Mouse (Mus musculus) lung, postnatal 0 days (tissue): ENCODE measurements around the gene Rabep2. TPM values are rescaled to one million over a fixed set of nuclear protein-coding genes. Genes with fewer than 3 reads are reported as not detected.
A peak's percentile ranks its signal among the peaks of the same experiment; 100 is the strongest.

Source experiments
- ATAC-seq: fragments of 200-750 bp; cut with Nextera tagmentation; 2 replicates; pipeline ENCODE4 v1.8.0; 2017; ENCODE audit warnings: moderate library complexity
- DNase-seq: peaks from one replicate; pipeline ENCODE4 v3.0.0-alpha.2; 2016; ENCODE audit warnings: low spot score
- H3K27ac ChIP-seq: fragments of 300-500 bp; sonication (generic); 2 replicates; pipeline ENCODE4 v1.5.1; 2014; ENCODE audit warnings: antibody characterized with exemption, mild to moderate bottlenecking, low read length, mixed read lengths
- H3K27me3 ChIP-seq: fragments of 300-500 bp; sonication (generic); replicated peaks from 2 replicates; pipeline ENCODE4 v1.6.1; 2014; ENCODE audit warnings: low read length, mixed read lengths; ENCODE audit not compliant: insufficient read depth
- H3K36me3 ChIP-seq: fragments of 300-500 bp; sonication (generic); 2 replicates; pipeline ENCODE4 v1.6.1; 2014; ENCODE audit warnings: low read length, mixed read lengths; ENCODE audit not compliant: insufficient read depth
- H3K4me1 ChIP-seq: fragments of 300-500 bp; sonication (generic); 2 replicates; pipeline ENCODE4 v1.6.1; 2014; ENCODE audit warnings: antibody characterized with exemption, low read depth, low read length, mixed read lengths; ENCODE audit not compliant: insufficient read depth
- H3K4me2 ChIP-seq: fragments of 300-500 bp; sonication (generic); replicated peaks from 2 replicates; pipeline ENCODE4 v1.6.1; 2014; ENCODE audit warnings: low read depth, mild to moderate bottlenecking, low read length, moderate library complexity, mixed read lengths
- H3K4me3 ChIP-seq: fragments of 300-500 bp; sonication (generic); 2 replicates; pipeline ENCODE4 v1.5.1; 2014; ENCODE audit warnings: low read depth, low read length
- H3K9ac ChIP-seq: fragments of 300-500 bp; sonication (generic); replicated peaks from 2 replicates; pipeline ENCODE4 v1.6.1; 2014; ENCODE audit warnings: low read depth, mild to moderate bottlenecking
- H3K9me3 ChIP-seq: fragments of 300-500 bp; sonication (generic); 2 replicates; pipeline ENCODE4 v1.6.1; 2016; ENCODE audit warnings: low read length, mixed read lengths
- CTCF ChIP-seq: IDR thresholded peaks from 2 replicates; pipeline ENCODE4 v1.5.1; 2016; ENCODE audit warnings: antibody characterized with exemption, mild to moderate bottlenecking
- EP300 ChIP-seq: IDR thresholded peaks from 2 replicates; pipeline ENCODE4 v1.6.1; 2016; ENCODE audit warnings: antibody characterized with exemption, mild to moderate bottlenecking, control low read depth
- WGBS: fragments of 180-500 bp; shearing (Covaris S2); extraction: QIAGEN DNeasy Blood & Tissue Kit; methylation state at CpG from one replicate; pipeline ENCODE4 v1.1.7; 2014; 5-methylcytosine and 5-hydroxymethylcytosine counted together
- polyA plus RNA-seq: library from polyadenylated mRNA; unstranded; fragments of >200 nt; fragmentation: Nextera tagmentation; extraction: Ambion mirVana; gene quantifications from 2 replicates; pipeline ENCODE4 v1.2.1, GENCODE M21; 2015

Gene Rabep2
- polyA plus RNA-seq, 1 experiment from 2014 or later, result 28.3 TPM

DNA sequence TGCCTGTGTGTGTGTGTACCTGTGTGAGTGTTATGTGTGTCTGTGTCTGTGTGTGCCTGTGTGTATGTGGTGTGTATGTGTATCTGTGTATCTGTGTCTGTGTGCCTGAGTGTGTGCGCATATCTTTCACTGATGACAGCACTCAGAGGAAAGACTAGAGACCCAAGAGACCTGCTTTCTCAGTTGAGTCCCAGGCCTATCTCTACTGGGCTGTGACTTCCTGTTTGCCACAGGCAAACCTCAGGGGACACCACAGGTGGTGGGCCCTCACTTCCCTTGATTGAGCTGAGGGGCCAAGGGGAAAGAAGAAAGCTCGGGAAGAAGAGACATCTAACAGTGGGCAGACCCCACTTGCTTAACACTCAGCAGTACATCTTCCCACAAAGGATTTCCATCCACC is 11.9 kb upstream of the Rabep2 start:
- Histone ChIP-seq H3K27me3 (no peaks in the 10 kb centered on the region), H3K4me3 (no peak overlapping the region), H3K27ac (no peak overlapping the region), H3K36me3 (no peaks in the 10 kb centered on the region), H3K9ac (no peak overlapping the region), H3K9me3 (no peaks in the 10 kb centered on the region), H3K4me1 (no peaks in the 10 kb centered on the region), H3K4me2 (no peak overlapping the region)
- DNase-seq (no peak), ATAC-seq (no peak)
- no peak for TF ChIP-seq CTCF
- TF ChIP-seq EP300, result no peak
- WGBS, result 80% methylated on average over 2 of the region's 2 CpGs

DNA sequence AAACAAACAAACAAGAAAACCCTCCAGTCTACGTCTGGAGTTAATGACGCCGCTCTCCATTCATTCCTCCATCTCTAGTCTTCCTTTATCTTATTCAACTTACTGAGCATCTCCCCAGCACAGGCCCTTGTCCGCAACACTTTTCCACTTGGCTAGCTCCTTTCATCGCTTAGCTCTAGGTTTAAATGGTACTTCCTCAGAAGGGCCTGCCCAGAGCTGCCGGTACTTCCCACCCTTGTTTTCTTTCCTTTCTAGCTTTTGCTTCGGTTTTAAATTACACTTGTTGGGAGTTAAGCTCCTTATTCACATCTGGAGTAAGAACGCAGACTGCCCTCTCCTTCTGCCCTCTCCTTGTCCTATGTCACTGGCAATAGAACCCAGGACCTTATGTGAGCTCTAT is 11.5 kb upstream of the Rabep2 start:
- Histone ChIP-seq H3K9me3 (no peaks in the 10 kb centered on the region), H3K4me1 (no peaks in the 10 kb centered on the region), H3K27me3 (no peaks in the 10 kb centered on the region), H3K4me3 (no peak overlapping the region), H3K9ac (no peak overlapping the region), H3K36me3 (no peaks in the 10 kb centered on the region), H3K4me2 (no peak overlapping the region), H3K27ac (no peak overlapping the region)
- DNase-seq (no peak), ATAC-seq (no peak)
- 55% methylated on average over 8 of the region's 8 CpGs for WGBS
- no peak for TF ChIP-seq EP300
- no peak for TF ChIP-seq CTCF

DNA sequence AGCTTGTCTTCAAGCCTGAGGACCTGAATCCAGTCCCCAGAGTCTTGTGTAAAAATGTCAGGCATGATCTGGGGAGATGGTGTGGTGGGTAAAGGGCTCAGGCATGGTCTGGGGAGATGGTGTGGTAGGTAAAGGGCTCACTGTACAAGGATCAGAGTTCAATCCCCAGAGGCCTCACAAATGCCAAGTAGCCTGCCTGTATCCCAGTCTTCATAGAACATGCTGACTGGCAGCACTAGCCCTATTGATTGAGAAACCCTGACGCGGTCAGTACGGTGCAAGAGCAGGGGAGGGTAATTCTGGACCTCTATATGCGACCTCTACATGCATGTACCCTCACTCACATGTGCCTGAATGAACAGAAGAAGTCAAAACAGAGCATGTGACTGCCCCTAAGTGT is 11.0 kb upstream of the Rabep2 start:
- DNase-seq (no peak), ATAC-seq (no peak)
- H3K9ac ChIP-seq, result no peak overlapping the region
- TF ChIP-seq CTCF (no peak), EP300 (no peak)
- H3K36me3 ChIP-seq, result no peaks in the 10 kb centered on the region
- 84% methylated on average over 4 of the region's 4 CpGs for WGBS
- no peaks in the 10 kb centered on the region for H3K27me3 ChIP-seq
- H3K4me3 ChIP-seq, result no peak overlapping the region
- H3K27ac ChIP-seq, result no peak overlapping the region
- no peak overlapping the region for H3K4me2 ChIP-seq
- no peaks in the 10 kb centered on the region for H3K9me3 ChIP-seq
- no peaks in the 10 kb centered on the region for H3K4me1 ChIP-seq

DNA sequence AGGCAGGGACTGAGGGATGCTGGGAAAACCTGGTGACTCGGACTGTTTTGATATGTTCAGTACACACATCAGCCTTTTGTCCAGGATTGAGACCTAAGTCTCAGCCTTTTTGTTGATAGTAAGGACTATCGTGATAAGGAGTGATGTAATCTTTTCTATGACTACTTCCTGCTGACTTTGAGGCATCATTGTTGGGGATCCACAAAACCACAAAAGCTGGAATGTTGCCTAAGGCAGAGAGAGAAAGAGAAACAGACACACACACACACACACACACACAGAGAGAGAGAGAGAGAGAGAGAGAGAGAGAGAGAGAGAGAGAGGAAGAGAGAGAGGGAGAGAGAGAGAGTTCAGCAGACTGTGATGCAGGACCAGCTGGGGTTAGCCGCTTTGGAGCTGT is 10.1 kb upstream of the Rabep2 start:
- Histone ChIP-seq H3K36me3 (no peaks in the 10 kb centered on the region), H3K9ac (no peak overlapping the region), H3K27ac (no peak overlapping the region), H3K27me3 (no peaks in the 10 kb centered on the region), H3K4me2 (no peak overlapping the region), H3K4me3 (no peak overlapping the region), H3K9me3 (no peaks in the 10 kb centered on the region), H3K4me1 (no peaks in the 10 kb centered on the region)
- WGBS, result 39% methylated on average over 3 of the region's 3 CpGs
- ATAC-seq (no peak), DNase-seq (peak; percentile 7)
- TF ChIP-seq EP300, result no peak
- TF ChIP-seq CTCF, result no peak

DNA sequence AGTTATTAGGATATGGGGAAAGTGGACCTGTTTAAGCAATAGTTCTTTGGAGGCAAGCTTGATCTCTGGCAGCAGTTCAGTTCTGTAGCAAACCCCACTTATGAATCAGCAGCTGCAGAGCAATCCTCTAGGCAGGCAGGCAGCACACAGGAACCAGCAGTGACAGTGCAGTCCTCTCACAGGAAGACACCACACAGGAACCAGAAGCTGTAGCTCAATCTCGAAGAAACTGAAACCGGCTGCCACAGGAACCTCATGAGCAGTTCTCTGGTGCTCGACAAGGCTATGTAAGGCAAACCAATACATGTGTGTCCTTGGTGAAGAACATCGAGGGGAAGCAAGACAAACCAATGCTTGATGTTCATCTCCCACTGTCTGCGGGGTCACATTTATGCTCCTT is 6.8 kb upstream of the Rabep2 start:
- no peak for ATAC-seq
- no peaks in the 10 kb centered on the region for H3K9me3 ChIP-seq
- H3K27ac ChIP-seq, result no peak overlapping the region
- no peaks in the 10 kb centered on the region for H3K36me3 ChIP-seq
- no peaks in the 10 kb centered on the region for H3K4me1 ChIP-seq
- no peak overlapping the region for H3K4me3 ChIP-seq
- no peak overlapping the region for H3K9ac ChIP-seq
- no peak for TF ChIP-seq CTCF
- no peak for TF ChIP-seq EP300
- H3K4me2 ChIP-seq, result no peak overlapping the region
- 82% methylated on average over 5 of the region's 5 CpGs for WGBS
- DNase-seq, result no peak
- H3K27me3 ChIP-seq, result no peaks in the 10 kb centered on the region

DNA sequence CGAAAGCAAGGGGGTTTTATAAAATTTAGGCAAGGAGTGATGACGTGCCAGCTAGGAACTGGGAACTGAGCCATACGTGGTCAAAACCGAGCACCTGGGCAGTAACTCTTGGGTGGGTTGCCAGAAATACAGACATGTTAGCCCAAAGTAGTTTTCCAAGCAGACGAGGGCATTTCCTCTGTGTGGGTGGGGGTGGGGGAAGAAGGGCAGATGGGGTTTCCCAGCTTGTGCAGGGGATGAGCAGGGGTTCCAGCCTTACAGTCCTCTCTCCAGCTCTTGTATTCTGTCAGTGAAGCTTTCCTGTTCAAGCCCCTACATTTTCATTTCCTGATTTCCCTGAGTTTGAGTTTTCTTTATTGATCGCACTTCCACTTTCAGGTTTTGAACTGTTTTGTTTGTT is 4.4 kb upstream of the Rabep2 start:
- no peak overlapping the region for H3K27ac ChIP-seq
- no peak overlapping the region for H3K4me2 ChIP-seq
- H3K9ac ChIP-seq, result no peak overlapping the region
- H3K9me3 ChIP-seq, result no peaks in the 10 kb centered on the region
- no peaks in the 10 kb centered on the region for H3K4me1 ChIP-seq
- WGBS, result 71% methylated on average over 6 of the region's 6 CpGs
- TF ChIP-seq EP300 (no peak), CTCF (no peak)
- H3K36me3 ChIP-seq, result no peaks in the 10 kb centered on the region
- ATAC-seq (no peak), DNase-seq (no peak)
- H3K27me3 ChIP-seq, result no peaks in the 10 kb centered on the region
- H3K4me3 ChIP-seq, result no peak overlapping the region

DNA sequence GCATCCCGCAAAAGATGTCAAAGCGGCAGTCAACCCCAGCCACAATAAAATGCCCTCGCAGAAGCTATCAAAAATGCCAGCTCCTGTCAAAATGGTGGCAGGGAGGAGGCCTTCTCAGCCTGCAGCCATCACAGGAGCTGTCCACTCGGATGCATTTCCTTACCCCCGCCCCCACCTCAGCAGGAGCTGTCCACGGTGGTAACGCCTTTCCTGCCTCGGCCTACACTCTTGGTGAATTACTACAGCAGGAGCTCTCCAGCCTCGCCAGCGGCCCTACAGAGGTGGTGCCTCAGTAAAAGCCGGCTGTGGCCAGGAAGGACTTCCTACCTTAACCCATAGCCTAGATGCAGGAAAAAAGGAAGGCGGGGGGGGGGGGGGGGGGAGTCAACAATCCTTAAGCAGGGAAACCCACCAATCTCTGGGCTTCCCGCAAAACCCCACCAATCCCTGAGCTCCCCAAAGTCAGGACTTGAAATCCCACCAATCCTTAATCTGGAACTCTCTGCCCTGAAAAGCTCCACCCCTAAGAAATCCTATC is 1.2 kb upstream of the Rabep2 start:
- DNase-seq (no peak), ATAC-seq (no peak)
- WGBS, result 46% methylated on average over 12 of the region's 13 CpGs
- TF ChIP-seq EP300, result no peak
- TF ChIP-seq CTCF, result no peak
- Histone ChIP-seq H3K27ac (0 out of 2 replicates have a peak overlapping the region, but pooled peaks have one; percentile 96), H3K27me3 (no peaks in the 10 kb centered on the region), H3K36me3 (peaks cover 5% of the 10 kb centered on the region; the same call in 1 of the 2 replicates), H3K9ac (no peak overlapping the region), H3K4me1 (peaks cover 6% of the 10 kb centered on the region; the same call in 1 of the 2 replicates), H3K4me3 (no peak overlapping the region), H3K4me2 (no peak overlapping the region), H3K9me3 (no peaks in the 10 kb centered on the region)
